Mouse (Mus musculus) CD4-positive, CD25-positive, alpha-beta regulatory T cell, adult 2 months (primary cell): ENCODE data around the gene Noct.
"Not testable (repeated sequence)": the region's sequence is repeated elsewhere in the genome, so short reads cannot be mapped to it uniquely, and the experiment has no call there.

Source experiments
- DNase-seq: peaks from one replicate; pipeline ENCODE4 v3.0.0-alpha.2; 2012; ENCODE audit warnings: low read depth, low spot score

Gene Noct

DNA sequence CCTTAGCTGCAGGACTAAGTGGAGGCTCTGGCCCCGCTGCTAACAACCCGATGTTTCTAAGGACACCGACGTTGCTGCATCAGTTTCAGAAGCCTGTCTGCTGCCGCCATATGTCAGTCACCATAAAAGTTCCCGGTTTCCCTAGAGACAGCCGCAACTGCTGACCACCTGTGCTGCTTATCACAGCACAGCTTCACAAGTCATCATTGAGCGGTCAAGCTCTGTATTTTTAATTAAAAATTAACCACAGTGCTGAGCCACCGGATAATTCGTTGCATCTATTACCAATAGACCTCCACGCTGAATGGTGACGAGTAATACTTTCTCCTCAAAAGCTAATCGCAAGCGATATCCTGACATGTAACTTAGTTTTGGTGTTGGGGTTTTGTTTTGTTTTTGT is 19.4 kb upstream of the Noct start:
- DNase-seq, result no peak

- no peak for DNase-seq
Observed at GRCm38 (mm10) chr3:51206521-51206920, 17.7 kb upstream of the Noct start.

- no peak for DNase-seq
Observed at GRCm38 (mm10) chr3:51208633-51209032, 15.6 kb upstream of the Noct start.

- no peak for DNase-seq
Observed at GRCm38 (mm10) chr3:51209503-51210314, 14.5 kb upstream of the Noct start.

GRCm38 (mm10) chr3:51210485-51210884 is 13.8 kb upstream of the Noct start:
- DNase-seq, result no peak

DNA sequence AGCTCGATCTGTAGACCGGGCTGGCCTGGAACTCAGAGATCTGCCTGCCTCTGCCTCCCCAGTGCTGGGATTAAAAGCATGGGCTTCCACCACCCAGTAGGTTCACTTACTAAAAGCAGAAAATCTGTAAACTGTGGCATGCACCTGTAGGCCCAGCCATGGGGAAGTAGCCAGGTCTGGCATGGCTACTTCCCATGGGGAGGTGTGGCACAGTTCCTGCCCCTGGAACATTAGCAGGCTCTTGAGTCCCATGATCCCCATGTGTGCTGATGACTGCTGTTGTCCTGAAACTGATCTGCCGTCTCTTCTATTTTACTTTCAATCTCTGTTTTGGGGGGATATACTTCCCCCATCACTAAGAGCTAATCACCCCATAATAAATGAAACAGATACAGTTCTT is 11.1 kb upstream of the Noct start:
- DNase-seq, result no peak

DNA sequence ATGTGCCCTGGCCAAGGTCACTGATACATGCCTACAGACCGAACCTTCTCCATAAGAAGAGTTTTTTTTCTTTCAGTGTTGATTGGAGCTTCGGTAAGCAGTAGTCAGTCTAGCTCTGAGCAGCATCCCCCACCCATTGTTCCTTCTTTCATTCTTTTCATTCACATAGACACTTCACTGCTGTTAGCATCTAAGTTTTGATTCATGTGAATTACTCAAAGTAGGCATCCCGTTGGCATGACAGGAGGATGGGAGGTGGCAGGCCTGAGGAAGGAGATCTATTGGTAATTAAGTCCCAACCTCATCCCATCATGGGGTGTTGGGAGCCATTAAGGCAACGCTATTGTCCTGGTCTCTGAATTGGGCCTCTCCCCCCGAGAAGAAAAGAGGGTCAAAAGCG is 8.6 kb upstream of the Noct start:
- no peak for DNase-seq

DNA sequence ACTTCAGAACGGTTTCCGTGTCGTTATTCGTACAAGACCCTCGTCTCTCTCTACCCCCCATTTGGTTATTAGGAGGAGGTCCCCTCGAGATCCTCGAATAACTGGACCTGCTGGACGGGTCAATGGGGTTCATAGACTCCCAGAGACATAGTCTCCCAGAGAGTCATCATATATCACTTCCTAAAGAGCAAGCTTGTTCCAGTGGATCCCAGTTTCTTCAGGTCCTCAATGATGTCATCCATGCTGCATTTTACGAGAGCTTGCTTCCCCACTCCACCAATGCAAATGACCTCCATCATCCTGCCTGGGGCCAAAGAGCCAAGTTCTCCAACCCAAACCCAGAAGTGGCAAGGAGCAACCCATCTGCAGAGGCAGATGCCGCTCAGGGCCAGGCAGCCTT is 7.9 kb upstream of the Noct start:
- DNase-seq, result not testable (repeated sequence)

GRCm38 (mm10) chr3:51218385-51218784 is 5.9 kb upstream of the Noct start:
- not testable (repeated sequence) for DNase-seq

DNA sequence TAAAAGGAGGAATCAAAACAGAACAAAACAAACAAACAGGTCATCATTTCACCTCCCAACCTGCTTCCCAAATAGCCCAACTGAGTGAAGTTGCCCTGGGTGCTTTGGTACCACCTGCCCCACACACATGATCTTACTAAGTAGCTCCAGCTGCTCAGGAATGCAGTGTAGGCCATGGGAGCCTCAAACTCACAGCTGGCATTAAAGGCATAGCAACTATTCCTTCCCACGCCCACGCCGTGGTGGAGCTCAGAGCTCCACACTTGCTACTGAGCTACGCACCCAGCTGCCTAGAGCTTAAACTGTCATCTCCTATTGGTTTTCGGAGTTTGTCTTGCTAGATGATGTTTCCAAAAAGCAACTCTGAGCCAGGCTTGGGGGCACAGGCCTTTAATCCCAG is 5.0 kb upstream of the Noct start:
- DNase-seq, result no peak

- no peak for DNase-seq
Observed at GRCm38 (mm10) chr3:51220846-51221245, 3.4 kb upstream of the Noct start.

DNA sequence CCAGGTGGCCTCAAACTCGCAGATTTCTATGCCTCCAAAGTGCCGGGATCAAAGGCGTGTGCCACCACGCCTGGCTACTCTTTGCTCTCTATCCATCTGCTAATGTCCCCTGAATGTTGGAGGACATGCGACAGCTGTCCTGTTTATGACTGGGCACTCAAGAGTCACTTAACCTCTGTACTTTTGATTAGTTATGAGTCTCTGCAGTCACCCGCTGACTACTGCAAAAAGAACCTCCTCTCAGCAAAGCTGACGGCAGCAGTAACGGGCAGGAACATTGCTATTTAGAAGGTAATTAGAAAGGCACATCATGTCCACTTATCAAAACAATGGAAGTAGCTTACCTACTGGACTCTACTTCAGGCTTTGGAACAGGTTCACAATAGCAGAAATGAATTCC is 2.4 kb upstream of the Noct start:
- DNase-seq, result no peak

GRCm38 (mm10) chr3:51222302-51222701 is 1.9 kb upstream of the Noct start:
- DNase-seq, result no peak

DNA sequence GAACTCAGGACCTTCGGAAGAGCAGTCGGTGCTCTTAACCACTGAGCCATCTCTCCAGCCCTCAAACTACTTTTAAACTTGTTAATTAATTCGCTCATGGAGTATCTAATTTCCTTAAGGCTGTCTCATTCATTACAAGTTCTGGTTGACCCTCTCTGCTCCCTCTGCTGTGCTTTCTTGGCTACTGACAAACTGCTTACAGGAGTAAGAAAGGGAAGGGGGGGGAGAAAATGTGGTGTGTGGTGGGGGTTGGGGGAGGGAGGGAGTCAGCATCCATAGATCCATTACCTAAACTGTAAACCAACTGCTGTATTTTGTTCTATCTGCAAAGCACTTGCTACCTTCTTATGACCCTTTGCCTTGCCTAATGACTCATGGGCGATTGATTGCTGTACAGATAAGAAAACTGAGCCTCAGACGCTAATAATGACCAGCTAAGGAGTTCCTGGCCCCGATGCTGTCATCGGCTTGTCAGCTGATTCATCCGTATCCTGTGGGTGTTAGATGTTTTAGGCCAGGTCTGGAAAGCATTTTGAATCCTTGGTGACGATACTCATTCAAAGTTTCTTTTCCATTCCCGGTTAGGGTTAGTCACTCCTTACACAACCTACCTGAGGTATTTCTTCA is 1.3 kb upstream of the Noct start:
- no peak for DNase-seq

DNA sequence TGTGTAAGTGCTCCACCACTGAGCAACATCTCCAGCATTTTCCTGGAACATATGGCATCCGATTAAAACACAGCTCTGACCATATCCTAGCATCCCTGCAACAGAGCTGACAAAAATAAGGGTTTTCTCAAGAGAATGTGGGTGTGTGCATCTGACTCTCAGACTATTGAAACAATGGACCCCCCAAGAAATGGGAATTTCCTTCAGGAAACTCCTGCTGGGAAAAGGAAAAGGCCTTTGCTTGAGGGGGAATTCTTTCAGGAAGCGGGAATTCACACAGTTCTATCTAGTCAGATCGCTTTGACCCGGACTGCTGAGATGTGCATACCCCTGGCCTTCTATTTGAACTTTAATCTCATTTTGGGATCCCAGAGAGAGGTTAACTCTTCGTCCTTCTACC is 691 bp upstream of the Noct start:
- no peak for DNase-seq

GRCm38 (mm10) chr3:51225226-51225750 is 1.0 kb downstream of the Noct start:
- DNase-seq, result no peak

DNA sequence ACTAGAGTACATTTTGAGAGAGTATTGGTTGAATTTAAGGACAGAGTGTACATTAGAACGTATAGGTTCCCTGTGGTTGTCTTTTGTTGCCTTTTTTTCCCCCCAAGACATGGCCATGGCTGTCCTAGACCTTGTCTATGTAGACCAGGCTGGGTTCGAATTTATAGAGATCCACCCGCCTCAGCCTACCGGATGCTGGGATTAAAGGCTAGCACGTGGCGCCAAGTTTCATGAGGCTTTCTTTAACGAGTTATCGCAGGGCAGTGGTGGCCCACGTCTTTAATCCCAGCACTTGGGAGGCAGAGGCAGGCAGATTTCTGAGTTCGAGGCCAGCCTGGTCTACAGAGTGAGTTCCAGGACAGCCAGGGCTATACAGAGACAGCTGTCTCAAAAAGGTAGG is 1.7 kb downstream of the Noct start:
- no peak for DNase-seq

- peak; percentile 55 for DNase-seq
Observed at GRCm38 (mm10) chr3:51226601-51227000, 2.4 kb downstream of the Noct start.

GRCm38 (mm10) chr3:51228038-51228820 is 4.0 kb downstream of the Noct start:
- DNase-seq, result peak; percentile 73

- no peak for DNase-seq
Observed at GRCm38 (mm10) chr3:51228821-51229205, 4.6 kb downstream of the Noct start.

GRCm38 (mm10) chr3:51229226-51229625 is 5.0 kb downstream of the Noct start:
- no peak for DNase-seq

DNA sequence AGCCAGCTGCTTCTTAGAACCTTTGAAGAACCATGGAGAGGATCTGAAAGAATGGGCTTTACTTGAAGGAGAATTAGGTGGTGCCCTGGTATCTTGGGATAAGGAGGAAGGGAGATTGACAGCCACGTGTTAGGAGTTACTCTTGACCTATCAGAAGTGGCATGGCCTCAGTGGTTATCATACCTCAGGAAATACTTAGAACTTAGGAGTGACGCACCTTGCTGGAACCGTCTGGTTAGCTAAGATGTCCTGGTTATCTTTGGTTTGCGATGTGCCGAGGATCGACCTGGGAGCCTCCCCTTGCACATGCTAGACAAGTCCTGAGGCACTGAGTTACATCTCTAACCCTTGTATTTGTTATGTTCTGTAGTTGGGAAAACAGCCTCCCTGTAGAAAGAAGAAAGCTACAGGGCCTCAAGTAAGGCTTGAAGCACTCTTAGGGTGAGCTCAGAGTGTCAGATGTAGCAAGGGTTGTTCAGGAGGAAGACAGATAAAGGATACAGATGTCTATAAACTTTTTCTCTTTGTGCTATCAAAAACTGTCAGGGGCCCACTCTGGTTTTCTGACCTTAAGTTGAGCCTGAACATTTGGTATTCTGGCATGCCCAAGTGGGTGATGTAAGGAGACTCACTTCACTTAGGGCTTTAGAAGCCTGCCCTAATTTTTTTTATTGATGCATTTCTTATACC is 6.0 kb downstream of the Noct start:
- DNase-seq, result no peak
